Mouse (Mus musculus): ENCODE data around the gene Tsc22d2. TPM values are rescaled to one million over a fixed set of nuclear protein-coding genes. Genes with fewer than 3 reads are reported as not detected.

Gene Tsc22d2
- polyA plus RNA-seq, 1 experiment from 2014 or later, result 26.9 TPM

GRCm38 (mm10) chr3:58487999-58488775 is 73.7 kb downstream of the Tsc22d2 start:
- no peaks in the 10 kb centered on the region for H3K36me3 ChIP-seq
- H3K27me3 ChIP-seq (replicated peaks), result no peaks in the 10 kb centered on the region
- no peaks in the 10 kb centered on the region for H3K9me3 ChIP-seq (replicated peaks)
- 78% methylated on average over 8 of the region's 8 CpGs for WGBS
- H3K4me2 ChIP-seq, result no peak overlapping the region
- H3K27ac ChIP-seq (ENCODE audit: poor library complexity, severe bottlenecking), result no peak overlapping the region
- H3K4me3 ChIP-seq, result no peak overlapping the region
- H3K4me1 ChIP-seq (replicated peaks), result no peaks in the 10 kb centered on the region
- ATAC-seq (ENCODE audit: insufficient number of reproducible peaks, low FRiP score), result no peak
- H3K9ac ChIP-seq, result no peak overlapping the region

- Histone ChIP-seq H3K4me2 (no peak overlapping the region), H3K4me1 (replicated peaks) (no peaks in the 10 kb centered on the region), H3K9ac (no peak overlapping the region), H3K36me3 (no peaks in the 10 kb centered on the region), H3K27ac (ENCODE audit: poor library complexity, severe bottlenecking) (no peak overlapping the region), H3K27me3 (replicated peaks) (no peaks in the 10 kb centered on the region), H3K4me3 (no peak overlapping the region), H3K9me3 (replicated peaks) (no peaks in the 10 kb centered on the region)
- WGBS, result 65% methylated on average over 7 of the region's 7 CpGs
- ATAC-seq (ENCODE audit: insufficient number of reproducible peaks, low FRiP score), result no peak
Observed at GRCm38 (mm10) chr3:58490787-58491186, 76.3 kb downstream of the Tsc22d2 start.

GRCm38 (mm10) chr3:58493621-58494020 is 79.1 kb downstream of the Tsc22d2 start:
- Histone ChIP-seq H3K4me1 (replicated peaks) (no peaks in the 10 kb centered on the region), H3K9me3 (replicated peaks) (no peaks in the 10 kb centered on the region), H3K27ac (ENCODE audit: poor library complexity, severe bottlenecking) (no peak overlapping the region), H3K4me3 (no peak overlapping the region), H3K36me3 (no peaks in the 10 kb centered on the region), H3K27me3 (replicated peaks) (no peaks in the 10 kb centered on the region), H3K4me2 (no peak overlapping the region), H3K9ac (no peak overlapping the region)
- ATAC-seq (ENCODE audit: insufficient number of reproducible peaks, low FRiP score), result no peak
- 69% methylated on average over 4 of the region's 4 CpGs for WGBS

- H3K9ac ChIP-seq, result no peak overlapping the region
- H3K4me1 ChIP-seq (replicated peaks), result no peaks in the 10 kb centered on the region
- ATAC-seq (ENCODE audit: insufficient number of reproducible peaks, low FRiP score), result no peak
- no peak overlapping the region for H3K4me3 ChIP-seq
- H3K27me3 ChIP-seq (replicated peaks), result no peaks in the 10 kb centered on the region
- H3K4me2 ChIP-seq, result no peak overlapping the region
- 30% methylated on average over 2 of the region's 2 CpGs for WGBS
- no peak overlapping the region for H3K27ac ChIP-seq (ENCODE audit: poor library complexity, severe bottlenecking)
- no peaks in the 10 kb centered on the region for H3K9me3 ChIP-seq (replicated peaks)
- no peaks in the 10 kb centered on the region for H3K36me3 ChIP-seq
Observed at GRCm38 (mm10) chr3:58501961-58502360, 87.4 kb downstream of the Tsc22d2 start.

- Histone ChIP-seq H3K36me3 (no peaks in the 10 kb centered on the region), H3K27ac (ENCODE audit: poor library complexity, severe bottlenecking) (no peak overlapping the region), H3K4me1 (replicated peaks) (0 out of 2 replicates have a peak, but pooled peaks cover 2% of the 10 kb centered on the region), H3K9me3 (replicated peaks) (no peaks in the 10 kb centered on the region), H3K27me3 (replicated peaks) (no peaks in the 10 kb centered on the region), H3K4me2 (no peak overlapping the region), H3K9ac (no peak overlapping the region), H3K4me3 (no peak overlapping the region)
- WGBS, result 66% methylated on average over 3 of the region's 3 CpGs
- ATAC-seq (ENCODE audit: insufficient number of reproducible peaks, low FRiP score), result no peak
Observed at GRCm38 (mm10) chr3:58503720-58504333, 89.3 kb downstream of the Tsc22d2 start.

GRCm38 (mm10) chr3:58504676-58505075 is 90.2 kb downstream of the Tsc22d2 start:
- no peaks in the 10 kb centered on the region for H3K36me3 ChIP-seq
- no peaks in the 10 kb centered on the region for H3K9me3 ChIP-seq (replicated peaks)
- H3K27me3 ChIP-seq (replicated peaks), result no peaks in the 10 kb centered on the region
- no peak for ATAC-seq (ENCODE audit: insufficient number of reproducible peaks, low FRiP score)
- no peak overlapping the region for H3K4me2 ChIP-seq
- H3K9ac ChIP-seq, result no peak overlapping the region
- H3K27ac ChIP-seq (ENCODE audit: poor library complexity, severe bottlenecking), result no peak overlapping the region
- no peak overlapping the region for H3K4me3 ChIP-seq
- 0 out of 2 replicates have a peak, but pooled peaks cover 2% of the 10 kb centered on the region for H3K4me1 ChIP-seq (replicated peaks)

GRCm38 (mm10) chr3:58508020-58508750 is 93.7 kb downstream of the Tsc22d2 start:
- H3K27ac ChIP-seq (ENCODE audit: poor library complexity, severe bottlenecking), result no peak overlapping the region
- H3K4me1 ChIP-seq (replicated peaks), result 0 out of 2 replicates have a peak, but pooled peaks cover 2% of the 10 kb centered on the region
- H3K9ac ChIP-seq, result no peak overlapping the region
- H3K4me2 ChIP-seq, result no peak overlapping the region
- ATAC-seq (ENCODE audit: insufficient number of reproducible peaks, low FRiP score), result no peak
- WGBS, result 78% methylated on average over 7 of the region's 7 CpGs
- no peaks in the 10 kb centered on the region for H3K36me3 ChIP-seq
- H3K4me3 ChIP-seq, result no peak overlapping the region
- H3K9me3 ChIP-seq (replicated peaks), result no peaks in the 10 kb centered on the region
- H3K27me3 ChIP-seq (replicated peaks), result no peaks in the 10 kb centered on the region

- no peak overlapping the region for H3K4me2 ChIP-seq
- no peak for ATAC-seq (ENCODE audit: insufficient number of reproducible peaks, low FRiP score)
- H3K4me1 ChIP-seq (replicated peaks), result peaks cover 2% of the 10 kb centered on the region; the same call in 1 of the 2 replicates
- H3K9me3 ChIP-seq (replicated peaks), result no peaks in the 10 kb centered on the region
- no peak overlapping the region for H3K9ac ChIP-seq
- no peak overlapping the region for H3K4me3 ChIP-seq
- H3K27me3 ChIP-seq (replicated peaks), result no peaks in the 10 kb centered on the region
- H3K27ac ChIP-seq (ENCODE audit: poor library complexity, severe bottlenecking), result no peak overlapping the region
- H3K36me3 ChIP-seq, result no peaks in the 10 kb centered on the region
Observed at GRCm38 (mm10) chr3:58511581-58511980, 97.1 kb downstream of the Tsc22d2 start.

- 77% methylated on average over 3 of the region's 3 CpGs for WGBS
Observed at GRCm38 (mm10) chr3:58512740-58513139, 98.2 kb downstream of the Tsc22d2 start.

GRCm38 (mm10) chr3:58513483-58513882 is 99.0 kb downstream of the Tsc22d2 start:
- no peak for ATAC-seq (ENCODE audit: insufficient number of reproducible peaks, low FRiP score)
- Histone ChIP-seq H3K4me1 (replicated peaks) (no peaks in the 10 kb centered on the region; the same call in 1 of the 2 replicates), H3K27ac (ENCODE audit: poor library complexity, severe bottlenecking) (no peak overlapping the region), H3K36me3 (no peaks in the 10 kb centered on the region), H3K27me3 (replicated peaks) (no peaks in the 10 kb centered on the region), H3K4me2 (no peak overlapping the region), H3K9me3 (replicated peaks) (no peaks in the 10 kb centered on the region), H3K9ac (no peak overlapping the region), H3K4me3 (no peak overlapping the region)
- WGBS, result 75% methylated on average over 4 of the region's 4 CpGs

More at GRCm38 (mm10) chr3:58512740-58513139, 98.2 kb downstream of the Tsc22d2 start:
- Histone ChIP-seq H3K4me3 (no peak overlapping the region), H3K27ac (ENCODE audit: poor library complexity, severe bottlenecking) (no peak overlapping the region), H3K36me3 (no peaks in the 10 kb centered on the region), H3K4me1 (replicated peaks) (peaks cover under 1% of the 10 kb centered on the region; the same call in 1 of the 2 replicates), H3K9me3 (replicated peaks) (no peaks in the 10 kb centered on the region), H3K4me2 (no peak overlapping the region), H3K9ac (no peak overlapping the region), H3K27me3 (replicated peaks) (no peaks in the 10 kb centered on the region)
- ATAC-seq (ENCODE audit: insufficient number of reproducible peaks, low FRiP score), result no peak

- H3K4me3 ChIP-seq, result no peak overlapping the region
- no peak overlapping the region for H3K27ac ChIP-seq (ENCODE audit: poor library complexity, severe bottlenecking)
- H3K9me3 ChIP-seq (replicated peaks), result no peaks in the 10 kb centered on the region
- H3K4me1 ChIP-seq (replicated peaks), result peaks cover 8% of the 10 kb centered on the region
- no peak for ATAC-seq (ENCODE audit: insufficient number of reproducible peaks, low FRiP score)
- H3K36me3 ChIP-seq, result peaks cover 1% of the 10 kb centered on the region
- WGBS, result 67% methylated on average over 1 of the region's 1 CpGs
- no peak overlapping the region for H3K9ac ChIP-seq
- H3K27me3 ChIP-seq (replicated peaks), result no peaks in the 10 kb centered on the region
- no peak overlapping the region for H3K4me2 ChIP-seq
Observed at GRCm38 (mm10) chr3:58515947-58516601, 101.6 kb downstream of the Tsc22d2 start.

All from heart, embryonic 12.5 days (tissue).